ENCODE assay signal across 13 mouse cellular contexts in the genomic region with DNA sequence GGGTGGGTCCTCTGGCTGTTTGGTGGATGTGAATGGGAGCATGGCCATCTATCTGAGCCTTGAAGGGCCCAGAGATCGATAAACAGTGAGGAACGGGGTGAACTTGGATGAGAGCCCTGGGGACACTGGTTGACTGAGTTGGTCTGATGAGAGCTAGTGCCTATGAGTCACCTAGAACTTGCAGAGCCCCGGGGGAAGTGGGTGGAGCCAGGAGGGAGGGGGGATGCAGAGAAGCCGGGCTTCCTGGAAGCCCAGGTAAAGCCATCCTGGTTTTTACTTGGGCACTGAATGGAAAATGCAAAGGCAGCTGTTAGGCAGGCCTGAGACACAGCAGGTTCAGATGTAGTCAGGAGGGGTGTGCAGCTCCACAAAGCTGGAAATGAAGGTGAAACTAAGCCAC.
DNase-seq lines count a peak whose midpoint lies in the region; ATAC-seq and TF ChIP-seq lines count a peak whose summit lies in the region.
"Had no signal": no experiment of that assay in that cellular context is flagged by ENCODE, and none has a peak within 500 bp of the region (broad histone marks: within the 10 kb centered on the region; RNA-seq: fewer than 3 reads in every experiment).

No protein-coding gene starts in this region.

- intact Hi-C loops in gastrocnemius, adult 2 months (cut with DNase I) = loop anchor here (10.0 kb wide), 1 partner anchor 58 kb away; a partner anchor contains a TSS

- DNase-seq in gastrocnemius, adult 2 months = no peak
- no peak for DNase-seq in gastrocnemius, postnatal 10 days
- peak; percentile 75 for DNase-seq in urinary bladder, postnatal 14 days (ENCODE audit: low spot score)
- DNase-seq in urinary bladder, postnatal 25 days (ENCODE audit: low spot score) = no peak
- DNase-seq in spleen, adult 18-20 months = no peak
- DNase-seq in right cerebral cortex, adult 2 months (ENCODE audit: low spot score in 2 of 2) = no peak
- DNase-seq: retina, postnatal 1 day; thymus, adult 2 months had no signal

- H3K36me3 ChIP-seq in kidney, embryonic 15.5 days = 0 out of 2 replicates have a peak, but pooled peaks cover 16% of the 10 kb centered on the region
- H3K36me3 ChIP-seq: embryonic facial prominence, embryonic 15.5 days; forebrain, embryonic 15.5 days; liver, embryonic 15.5 days had no signal

- H3K9me3 ChIP-seq in kidney, embryonic 15.5 days (replicated peaks) = no peaks in the 10 kb centered on the region
- H3K9me3 ChIP-seq: embryonic facial prominence, embryonic 15.5 days; forebrain, embryonic 15.5 days; liver, embryonic 15.5 days had no signal

- no peak overlapping the region for H3K9ac ChIP-seq in kidney, embryonic 15.5 days
- H3K9ac ChIP-seq: embryonic facial prominence, embryonic 15.5 days; forebrain, embryonic 15.5 days; liver, embryonic 15.5 days had no signal

- H3K27ac ChIP-seq in gastrocnemius, adult 2 months = peak overlapping the region; percentile 40; the same call in 1 of the 2 replicates
- 0 out of 2 replicates have a peak overlapping the region, but pooled peaks have one; percentile 2 for H3K27ac ChIP-seq in kidney, embryonic 15.5 days
- H3K27ac ChIP-seq: embryonic facial prominence, embryonic 15.5 days; forebrain, embryonic 15.5 days; layer of hippocampus, adult 2 months; liver, embryonic 15.5 days had no signal

- TF ChIP-seq CTCF in gastrocnemius, adult 2 months (IDR thresholded peaks at IDR 0.05) = no peak

- no peak for ATAC-seq in kidney, embryonic 15.5 days (replicated peaks; ENCODE audit: low FRiP score)
- ATAC-seq: forebrain, embryonic 15.5 days had no signal

- H3K4me2 ChIP-seq in kidney, embryonic 15.5 days = no peak overlapping the region
- H3K4me2 ChIP-seq: embryonic facial prominence, embryonic 15.5 days; forebrain, embryonic 15.5 days; liver, embryonic 15.5 days had no signal

- peaks cover 40% of the 10 kb centered on the region for H3K4me1 ChIP-seq in kidney, embryonic 15.5 days
- H3K4me1 ChIP-seq: liver, embryonic 15.5 days had no signal

- no peaks in the 10 kb centered on the region for H3K27me3 ChIP-seq in kidney, embryonic 15.5 days
- H3K27me3 ChIP-seq: embryonic facial prominence, embryonic 15.5 days; forebrain, embryonic 15.5 days; liver, embryonic 15.5 days had no signal

- H3K4me3 ChIP-seq in gastrocnemius, adult 2 months = no peak overlapping the region
- no peak overlapping the region for H3K4me3 ChIP-seq in kidney, embryonic 15.5 days (replicated peaks)
- H3K4me3 ChIP-seq: embryonic facial prominence, embryonic 15.5 days; forebrain, embryonic 15.5 days; layer of hippocampus, adult 2 months; liver, embryonic 15.5 days had no signal

- 69% methylated on average over 4 of the region's 4 CpGs for WGBS in kidney, embryonic 15.5 days
